Mouse (Mus musculus): ENCODE measurements around the gene Kpna4. TPM values are rescaled to one million over a fixed set of nuclear protein-coding genes. Genes with fewer than 3 reads are reported as not detected.
"Not testable (repeated sequence)": the region's sequence is repeated elsewhere in the genome, so short reads cannot be mapped to it uniquely, and the experiment has no call there.

Kpna4 gene
- total and polyA plus RNA-seq, 2 experiments from 2014 or later, result 18.6 to 31.3 TPM

- Histone ChIP-seq H3K27me3 (ENCODE audit: control insufficient read depth, insufficient read depth, low read length) (no peaks in the 10 kb centered on the region), H3K4me3 (ENCODE audit: low read depth, low read length) (no peak overlapping the region), H3K9ac (replicated peaks; ENCODE audit: low read depth, low read length) (no peak overlapping the region), H3K9me3 (replicated peaks; ENCODE audit: control insufficient read depth, low read length) (no peaks in the 10 kb centered on the region), H3K4me1 (ENCODE audit: control insufficient read depth, insufficient read depth) (no peaks in the 10 kb centered on the region), H3K36me3 (replicated peaks; ENCODE audit: control insufficient read depth, insufficient read depth, low read length) (peaks cover 73% of the 10 kb centered on the region), H3K4me2 (ENCODE audit: low read depth, low read length) (no peak overlapping the region), H3K27ac (ENCODE audit: low read depth) (no peak overlapping the region)
- DNase-seq (ENCODE audit: low spot score) (no peak), ATAC-seq (ENCODE audit: insufficient read depth, low read depth) (no peak)
- 56% methylated on average over 1 of the region's 1 CpGs for WGBS
- no peak for TF ChIP-seq EP300 (IDR thresholded peaks at IDR 0.05; ENCODE audit: low read depth)
- peak; percentile 17; the same call in 1 of the 2 replicates for TF ChIP-seq CTCF (IDR thresholded peaks at IDR 0.05; ENCODE audit: low read depth)
Measured at GRCm38 (mm10) chr3:69026133-69026783, 100.7 kb downstream of the Kpna4 start.

GRCm38 (mm10) chr3:69020764-69021163, 106.1 kb downstream of the Kpna4 start:
- no peak for ATAC-seq (ENCODE audit: insufficient read depth, low read depth)
- H3K4me1 ChIP-seq (ENCODE audit: control insufficient read depth, insufficient read depth), result no peaks in the 10 kb centered on the region
- no peaks in the 10 kb centered on the region for H3K9me3 ChIP-seq (replicated peaks; ENCODE audit: control insufficient read depth, low read length)
- H3K4me3 ChIP-seq (ENCODE audit: low read depth, low read length), result no peak overlapping the region
- H3K27me3 ChIP-seq (ENCODE audit: control insufficient read depth, insufficient read depth, low read length), result no peaks in the 10 kb centered on the region
- TF ChIP-seq CTCF (IDR thresholded peaks at IDR 0.05; ENCODE audit: low read depth) (no peak), EP300 (IDR thresholded peaks at IDR 0.05; ENCODE audit: low read depth) (no peak)
- H3K4me2 ChIP-seq (ENCODE audit: low read depth, low read length), result no peak overlapping the region
- peaks cover 73% of the 10 kb centered on the region for H3K36me3 ChIP-seq (replicated peaks; ENCODE audit: control insufficient read depth, insufficient read depth, low read length)
- no peak overlapping the region for H3K9ac ChIP-seq (replicated peaks; ENCODE audit: low read depth, low read length)
- DNase-seq (ENCODE audit: low spot score), result no peak
- no peak overlapping the region for H3K27ac ChIP-seq (ENCODE audit: low read depth)

- WGBS, result 91% methylated on average over 2 of the region's 2 CpGs
Measured at GRCm38 (mm10) chr3:69020285-69020684, 106.6 kb downstream of the Kpna4 start.

DNA sequence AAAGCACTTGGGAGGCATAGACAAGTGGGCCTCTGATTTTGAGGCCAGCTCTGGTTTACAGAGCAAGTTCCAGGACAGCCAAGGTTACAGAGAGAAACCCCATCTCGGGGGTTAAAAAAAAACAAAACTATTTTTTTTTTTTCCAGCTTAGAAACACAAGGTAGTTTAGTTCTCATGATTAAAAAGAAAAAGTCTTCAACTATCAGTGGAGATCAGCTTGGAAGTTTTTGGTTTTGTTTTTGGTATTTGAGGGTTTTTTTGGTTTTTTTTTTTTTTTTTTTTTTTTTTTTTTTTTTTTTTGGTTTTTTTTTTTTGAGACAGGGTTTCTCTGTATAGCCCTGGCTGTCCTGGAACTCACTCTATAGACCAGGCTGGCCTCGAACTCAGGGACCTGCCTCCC, 108.3 kb downstream of the Kpna4 start:
- H3K4me1 ChIP-seq (ENCODE audit: control insufficient read depth, insufficient read depth); H3K4me2 ChIP-seq (ENCODE audit: low read depth, low read length); H3K9me3 ChIP-seq (replicated peaks; ENCODE audit: control insufficient read depth, low read length); ATAC-seq (ENCODE audit: insufficient read depth, low read depth); H3K9ac ChIP-seq (replicated peaks; ENCODE audit: low read depth, low read length); H3K4me3 ChIP-seq (ENCODE audit: low read depth, low read length); H3K27ac ChIP-seq (ENCODE audit: low read depth); H3K27me3 ChIP-seq (ENCODE audit: control insufficient read depth, insufficient read depth, low read length); DNase-seq (ENCODE audit: low spot score): not testable (repeated sequence)
- H3K36me3 ChIP-seq (replicated peaks; ENCODE audit: control insufficient read depth, insufficient read depth, low read length), result peaks cover 63% of the 10 kb centered on the region
- 97% methylated on average over 2 of the region's 2 CpGs for WGBS

More at GRCm38 (mm10) chr3:69020285-69020684, 106.6 kb downstream of the Kpna4 start:
- Histone ChIP-seq H3K4me1 (ENCODE audit: control insufficient read depth, insufficient read depth) (no peaks in the 10 kb centered on the region), H3K36me3 (replicated peaks; ENCODE audit: control insufficient read depth, insufficient read depth, low read length) (peaks cover 68% of the 10 kb centered on the region), H3K4me2 (ENCODE audit: low read depth, low read length) (no peak overlapping the region), H3K27ac (ENCODE audit: low read depth) (no peak overlapping the region), H3K9ac (replicated peaks; ENCODE audit: low read depth, low read length) (no peak overlapping the region), H3K4me3 (ENCODE audit: low read depth, low read length) (no peak overlapping the region), H3K9me3 (replicated peaks; ENCODE audit: control insufficient read depth, low read length) (no peaks in the 10 kb centered on the region), H3K27me3 (ENCODE audit: control insufficient read depth, insufficient read depth, low read length) (no peaks in the 10 kb centered on the region)
- no peak for DNase-seq (ENCODE audit: low spot score)
- ATAC-seq (ENCODE audit: insufficient read depth, low read depth), result no peak; the same call in 1 of the 2 replicates
- TF ChIP-seq CTCF (IDR thresholded peaks at IDR 0.05; ENCODE audit: low read depth) (no peak), EP300 (IDR thresholded peaks at IDR 0.05; ENCODE audit: low read depth) (no peak)

- H3K9me3 ChIP-seq (replicated peaks; ENCODE audit: control insufficient read depth, low read length), result no peaks in the 10 kb centered on the region
- no peak overlapping the region for H3K4me2 ChIP-seq (ENCODE audit: low read depth, low read length)
- 88% methylated on average over 3 of the region's 3 CpGs for WGBS
- DNase-seq (ENCODE audit: low spot score) (no peak), ATAC-seq (ENCODE audit: insufficient read depth, low read depth) (no peak)
- no peak overlapping the region for H3K27ac ChIP-seq (ENCODE audit: low read depth)
- H3K27me3 ChIP-seq (ENCODE audit: control insufficient read depth, insufficient read depth, low read length), result no peaks in the 10 kb centered on the region
- H3K4me3 ChIP-seq (ENCODE audit: low read depth, low read length), result no peak overlapping the region
- no peak overlapping the region for H3K9ac ChIP-seq (replicated peaks; ENCODE audit: low read depth, low read length)
- peaks cover 59% of the 10 kb centered on the region for H3K36me3 ChIP-seq (replicated peaks; ENCODE audit: control insufficient read depth, insufficient read depth, low read length)
- no peaks in the 10 kb centered on the region for H3K4me1 ChIP-seq (ENCODE audit: control insufficient read depth, insufficient read depth)
- TF ChIP-seq EP300 (IDR thresholded peaks at IDR 0.05; ENCODE audit: low read depth), result no peak
- no peak for TF ChIP-seq CTCF (IDR thresholded peaks at IDR 0.05; ENCODE audit: low read depth)
Measured at GRCm38 (mm10) chr3:69017181-69017580, 109.7 kb downstream of the Kpna4 start.

Other genes starting within 250 kb of the Kpna4 start
- 3.2 and 13.6 TPM in 2 replicates for gene Ift80, start 122.5 kb downstream of the Kpna4 start, total RNA-seq (2014; rRNA removed; ENCODE audit: low replicate concordance)
- 2.8 and 3.0 TPM in 2 replicates for gene Ift80, start 122.5 kb downstream of the Kpna4 start, polyA plus RNA-seq (2015; fragmentation: Nextera tagmentation; extraction: Ambion mirVana)
- gene Smc4, start 122.4 kb downstream of the Kpna4 start, total RNA-seq (2014; rRNA removed; ENCODE audit: low replicate concordance), result 32.8 and 52.5 TPM in 2 replicates
- 77.1 and 80.2 TPM in 2 replicates for gene Smc4, start 122.4 kb downstream of the Kpna4 start, polyA plus RNA-seq (2015; fragmentation: Nextera tagmentation; extraction: Ambion mirVana)
- gene Trim59, start 82.4 kb downstream of the Kpna4 start, total RNA-seq (2014; rRNA removed; ENCODE audit: low replicate concordance), result 8.6 and 19.1 TPM in 2 replicates
- gene Trim59, start 82.4 kb downstream of the Kpna4 start, polyA plus RNA-seq (2015; fragmentation: Nextera tagmentation; extraction: Ambion mirVana), result 19.6 and 22.7 TPM in 2 replicates
- not detected in 2 replicates for gene Arl14, start 95.3 kb upstream of the Kpna4 start, total RNA-seq (2014; rRNA removed; ENCODE audit: low replicate concordance)
- gene Arl14, start 95.3 kb upstream of the Kpna4 start, polyA plus RNA-seq (2015; fragmentation: Nextera tagmentation; extraction: Ambion mirVana), result not detected in 2 replicates
- gene Ppm1l, start 189.7 kb upstream of the Kpna4 start, total RNA-seq (2014; rRNA removed; ENCODE audit: low replicate concordance), result 13.8 and 25.7 TPM in 2 replicates
- 7.8 and 8.7 TPM in 2 replicates for gene Ppm1l, start 189.7 kb upstream of the Kpna4 start, polyA plus RNA-seq (2015; fragmentation: Nextera tagmentation; extraction: Ambion mirVana)

Measured in heart, postnatal 0 days (tissue).